Mouse (Mus musculus): ENCODE data around the gene Rcn3. TPM values are rescaled to one million over a fixed set of nuclear protein-coding genes. Genes with fewer than 3 reads are reported as not detected.
"Not testable (repeated sequence)": the region's sequence is repeated elsewhere in the genome, so short reads cannot be mapped to it uniquely, and the experiment has no call there.

The Rcn3 gene
- total RNA-seq, 2 experiments from 2014 or later: 76.5 to 83.4 TPM

DNA sequence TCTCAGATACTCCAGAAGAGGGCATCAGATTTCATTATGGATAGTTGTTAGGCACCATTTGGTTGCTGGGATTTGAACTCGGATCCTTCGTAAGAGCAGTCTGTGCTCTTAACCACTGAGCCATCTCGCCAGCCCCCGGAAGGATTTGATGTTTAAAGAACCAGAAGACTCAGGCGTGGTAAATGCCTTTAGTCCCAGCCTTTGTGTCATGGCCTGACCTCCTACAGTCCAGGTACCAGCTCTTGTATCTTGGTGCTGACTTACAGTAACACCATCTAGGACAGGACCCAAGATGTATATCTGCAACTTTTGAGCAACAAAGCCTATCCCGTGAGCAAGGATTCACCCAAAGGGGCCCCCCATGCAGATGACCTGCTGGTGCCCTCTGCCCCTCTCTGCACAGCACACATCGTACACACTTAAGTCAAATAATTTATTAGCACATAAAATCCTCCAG lies 33.2 kb upstream of the Rcn3 start:
- intact Hi-C loops (cut with DNase I): no loop called here
- DNase-seq: no peak

DNA sequence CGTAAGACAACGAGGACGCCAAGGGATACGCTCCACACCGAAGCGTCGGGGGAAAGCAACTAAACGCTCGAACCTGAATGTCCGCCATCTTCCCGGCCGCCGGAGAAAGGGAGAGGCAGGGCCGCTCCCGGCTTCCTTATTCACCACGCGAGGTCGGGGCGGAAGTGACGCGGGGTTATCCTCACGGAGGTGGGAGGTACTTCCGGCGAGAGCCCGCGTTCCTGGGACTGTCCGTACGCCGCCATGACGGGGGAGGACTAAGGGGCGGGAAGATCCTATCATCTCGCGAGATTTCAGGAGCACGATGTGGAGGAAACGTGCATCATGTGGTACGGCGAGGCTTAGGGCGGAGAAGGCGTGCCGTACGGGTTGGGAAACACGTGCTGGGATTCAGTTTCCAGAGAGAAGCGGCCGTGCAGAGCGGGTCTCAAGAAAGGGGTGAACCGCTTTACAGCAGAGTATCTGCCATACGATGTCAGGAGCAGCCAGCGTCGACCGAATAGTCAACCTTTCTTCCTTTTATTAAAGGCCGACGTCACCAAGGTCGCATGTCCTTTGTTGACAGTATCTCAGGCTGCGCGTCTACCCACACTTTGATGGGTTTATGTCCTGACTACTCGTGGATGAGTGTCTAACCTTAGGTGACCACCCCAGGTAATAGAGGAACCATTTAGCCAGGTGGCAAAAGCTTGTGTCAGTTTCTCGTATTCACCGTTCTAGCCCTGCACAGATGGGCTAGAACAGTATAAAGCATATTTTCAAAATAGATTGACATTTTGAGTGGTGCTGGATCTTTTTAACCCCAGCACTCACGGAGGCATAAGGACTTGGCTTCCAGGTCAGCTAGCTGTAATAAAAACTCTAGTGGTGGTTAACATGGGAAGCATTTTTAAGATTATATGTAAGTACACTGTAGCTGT lies 32.5 kb upstream of the Rcn3 start, which contains the start of gene Rps11:
TSS of gene Rps11 (minus strand) at position 216 of the 920 bp plus-strand sequence.
- intact Hi-C loops (cut with DNase I): loop anchor here (5.0 kb wide), 1 partner anchor 42 kb away; no protein-coding TSS in a partner anchor
- DNase-seq: peak; percentile 99

DNA sequence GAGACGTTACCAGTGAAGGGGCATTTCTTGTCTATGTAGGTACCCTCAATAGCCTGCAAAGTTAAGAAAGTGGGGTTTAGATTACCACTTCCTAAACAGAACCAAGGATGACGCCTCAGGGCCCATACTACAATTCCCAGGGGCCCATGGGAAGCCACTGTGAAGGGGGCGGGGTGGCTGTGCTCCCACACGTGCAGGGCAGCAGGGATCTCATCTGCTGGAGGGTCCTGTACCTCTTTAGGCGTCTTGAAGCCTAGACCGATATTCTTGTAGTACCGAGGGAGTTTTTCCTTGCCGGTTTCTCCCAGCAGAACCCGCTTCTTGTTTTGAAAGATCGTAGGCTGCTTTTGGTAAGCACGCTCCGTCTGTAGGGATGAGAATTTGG lies 31.2 kb upstream of the Rcn3 start:
- intact Hi-C loops (cut with DNase I): loop anchor here (5.0 kb wide), 1 partner anchor 41 kb away; no protein-coding TSS in a partner anchor
- DNase-seq: no peak

DNA sequence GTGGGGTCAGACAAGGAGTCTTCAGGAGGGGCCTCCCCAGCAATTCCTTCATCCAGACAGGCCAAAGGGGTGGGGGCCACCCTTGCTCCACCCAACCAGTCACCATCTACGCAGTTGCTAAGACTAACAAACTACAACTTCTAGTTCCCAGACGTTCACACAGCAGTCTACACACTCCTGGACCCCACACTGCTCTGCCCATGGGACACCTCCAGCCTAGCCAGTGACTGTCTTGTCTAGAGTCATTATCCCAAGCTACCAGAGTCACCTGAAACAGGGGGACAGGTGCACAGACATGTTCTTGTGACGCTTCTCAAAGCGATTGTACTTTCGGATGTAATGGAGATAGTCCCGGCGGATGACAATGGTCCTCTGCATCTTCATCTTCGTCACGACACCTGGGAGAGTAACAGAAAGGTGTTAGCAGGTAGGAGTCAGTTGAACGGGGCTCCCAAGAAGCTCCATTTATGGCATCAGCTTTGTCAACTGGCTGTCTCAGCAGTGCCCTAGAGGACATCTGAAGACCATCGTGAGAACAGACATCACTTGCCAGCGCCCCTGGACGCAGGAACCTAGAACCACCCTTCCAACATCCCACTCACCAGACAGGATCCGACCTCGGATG lies 30.7 kb upstream of the Rcn3 start:
- intact Hi-C loops (cut with DNase I): loop anchor here (5.0 kb wide), 1 partner anchor 40 kb away; no protein-coding TSS in a partner anchor
- no peak for DNase-seq

DNA sequence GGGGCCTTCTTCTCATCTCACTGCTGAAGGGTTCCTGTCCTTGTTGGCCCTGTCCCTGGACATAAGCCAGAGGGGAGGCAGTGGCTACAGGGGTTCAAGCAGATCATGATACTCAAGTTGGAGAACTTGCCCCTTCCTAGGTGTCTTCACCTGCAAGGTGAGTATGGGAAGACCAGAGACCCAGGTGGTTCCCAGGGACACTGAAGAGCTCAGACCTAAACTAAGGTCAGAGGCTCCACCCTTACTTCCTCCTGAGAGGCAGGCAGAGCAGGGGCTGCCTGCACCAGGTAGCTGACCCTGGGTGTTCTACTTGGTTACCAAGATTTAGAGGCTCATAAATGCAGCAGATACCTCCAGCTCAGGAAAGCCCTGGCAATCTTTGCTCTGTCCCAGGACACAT lies 29.9 kb upstream of the Rcn3 start:
- no peak for DNase-seq
- intact Hi-C loops (cut with DNase I): loop anchor here (5.0 kb wide), 1 partner anchor 40 kb away; no protein-coding TSS in a partner anchor

DNA sequence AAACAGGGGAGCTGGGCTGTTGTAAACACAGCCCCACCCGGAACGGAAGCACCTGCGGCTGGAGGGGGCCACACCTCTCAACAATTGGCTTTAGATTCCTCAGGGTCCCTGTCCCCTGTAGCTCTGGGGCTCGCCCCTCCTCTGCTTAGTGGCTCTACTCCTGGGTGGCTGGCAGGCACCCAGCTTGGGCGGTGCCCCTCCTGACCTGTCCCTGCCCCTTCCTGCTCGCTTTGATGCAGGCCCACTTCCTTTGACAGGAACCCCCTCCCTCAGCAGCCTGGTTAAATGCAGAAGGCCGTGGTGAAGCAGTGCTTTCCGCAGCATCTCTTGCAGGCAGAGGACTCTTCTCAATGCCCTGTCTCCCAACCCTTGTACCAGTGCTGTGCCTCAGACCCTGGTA lies 29.4 kb upstream of the Rcn3 start:
- intact Hi-C loops (cut with DNase I): loop anchor here (5.0 kb wide), 1 partner anchor 39 kb away; no protein-coding TSS in a partner anchor
- peak; percentile 56 to 63 for DNase-seq

DNA sequence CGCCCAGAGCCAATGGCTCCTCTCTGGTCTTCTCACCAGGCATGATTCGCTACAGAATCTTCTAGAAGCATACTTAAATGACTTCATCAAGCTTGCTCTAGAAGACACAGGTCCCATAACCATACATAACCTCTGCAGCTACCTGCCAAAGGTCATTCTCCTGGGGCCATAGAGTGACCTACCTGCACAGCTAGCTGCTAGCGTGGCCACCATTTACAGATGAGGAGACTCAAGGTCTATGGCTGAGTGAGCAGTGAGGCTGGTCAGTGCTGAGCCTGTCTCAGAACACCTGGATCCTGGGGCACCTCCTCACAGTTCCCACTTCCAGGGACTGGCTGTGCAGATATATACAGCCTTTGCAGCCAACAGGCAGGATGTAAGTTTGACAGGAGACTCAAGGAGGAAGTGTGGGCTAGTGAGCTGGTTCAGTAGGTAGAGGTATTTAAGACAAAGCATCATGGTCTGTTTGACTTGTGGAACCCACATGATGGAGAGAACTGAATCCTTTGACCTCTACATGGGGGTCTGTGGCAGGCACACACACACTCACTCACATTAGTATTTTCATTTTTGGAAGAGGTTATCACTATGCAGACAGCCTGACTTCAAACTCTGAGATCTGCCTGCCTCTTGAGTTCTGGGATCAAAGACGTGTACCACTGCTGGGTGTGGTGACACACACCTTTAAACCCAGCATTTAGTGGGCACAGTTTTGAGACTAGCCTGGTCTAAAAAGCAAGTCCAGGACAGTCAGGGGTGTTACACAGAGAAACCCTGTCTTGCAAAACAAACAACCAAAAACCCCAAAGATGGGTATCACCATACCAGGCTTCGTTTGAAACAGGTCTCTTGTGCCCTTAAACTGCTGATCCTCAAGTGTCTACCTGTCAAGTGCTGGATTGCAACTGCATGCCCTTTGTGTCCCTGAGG lies 28.0 kb upstream of the Rcn3 start:
- intact Hi-C loops (cut with DNase I): loop anchor here (2.0 to 5.0 kb wide), 2 partner anchors 15 to 38 kb away; no protein-coding TSS in a partner anchor
- DNase-seq: no peak

DNA sequence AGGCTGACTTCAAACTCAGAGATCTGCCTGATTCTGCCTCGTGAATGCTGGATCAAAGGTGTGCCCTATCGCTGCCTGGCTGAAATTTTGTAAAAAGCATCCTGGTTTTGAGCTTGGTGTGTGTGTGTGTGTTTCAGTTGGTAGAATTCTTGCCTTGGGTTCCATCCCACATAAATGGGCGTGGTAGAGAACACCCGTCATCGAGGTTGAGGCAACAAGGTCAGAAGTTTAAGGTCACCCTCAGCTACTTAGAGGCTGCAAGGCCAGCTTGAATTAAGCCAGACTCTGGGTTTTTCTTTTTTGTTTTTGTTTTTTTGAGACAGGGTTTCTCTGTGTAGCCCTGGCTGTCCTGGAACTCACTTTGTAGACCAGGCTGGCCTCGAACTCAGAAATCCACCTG lies 26.3 kb upstream of the Rcn3 start:
- DNase-seq: no peak
- intact Hi-C loops (cut with DNase I): loop anchor here (2.0 kb wide), 1 partner anchor 14 kb away; no protein-coding TSS in a partner anchor

DNA sequence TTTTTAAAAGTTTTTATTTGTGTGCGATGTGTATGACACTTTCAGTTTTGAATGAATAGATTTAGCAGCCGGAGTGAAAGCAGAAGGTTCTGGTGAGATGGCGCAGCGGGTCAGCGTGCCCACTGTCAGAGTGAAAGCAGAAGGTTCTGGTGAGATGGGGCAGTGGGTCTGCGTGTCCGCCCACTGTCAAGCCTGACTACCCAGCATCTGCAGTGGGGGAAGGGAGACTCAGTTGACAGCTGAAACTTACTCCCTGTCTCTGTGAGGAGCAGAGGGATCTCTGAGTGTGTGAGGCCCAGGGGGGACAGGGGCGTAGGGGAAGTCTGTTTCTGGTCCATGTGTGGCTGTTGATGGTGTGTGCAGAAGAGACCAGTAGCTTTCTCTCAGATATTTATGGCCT lies 25.5 kb upstream of the Rcn3 start:
- no peak for DNase-seq
- intact Hi-C loops (cut with DNase I): no loop called here

DNA sequence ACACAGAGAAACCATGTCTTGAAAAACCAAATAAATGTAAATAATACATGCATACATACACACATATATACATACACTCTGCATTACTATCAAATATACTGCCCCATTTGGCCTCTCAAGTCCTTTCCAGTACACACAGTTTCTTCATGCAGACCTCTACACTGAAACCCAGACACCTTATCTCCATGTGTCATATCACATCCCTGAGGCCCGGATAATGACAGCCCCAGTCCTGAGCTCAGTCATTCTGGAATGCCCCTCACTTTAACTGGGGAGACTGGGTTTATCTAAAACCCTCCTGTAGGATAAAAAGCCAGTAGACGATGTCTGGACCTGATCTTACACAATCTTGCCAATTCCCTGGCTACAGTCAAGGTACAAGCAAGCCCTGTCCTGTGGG lies 21.5 kb upstream of the Rcn3 start:
- intact Hi-C loops (cut with DNase I): no loop called here
- no peak for DNase-seq

DNA sequence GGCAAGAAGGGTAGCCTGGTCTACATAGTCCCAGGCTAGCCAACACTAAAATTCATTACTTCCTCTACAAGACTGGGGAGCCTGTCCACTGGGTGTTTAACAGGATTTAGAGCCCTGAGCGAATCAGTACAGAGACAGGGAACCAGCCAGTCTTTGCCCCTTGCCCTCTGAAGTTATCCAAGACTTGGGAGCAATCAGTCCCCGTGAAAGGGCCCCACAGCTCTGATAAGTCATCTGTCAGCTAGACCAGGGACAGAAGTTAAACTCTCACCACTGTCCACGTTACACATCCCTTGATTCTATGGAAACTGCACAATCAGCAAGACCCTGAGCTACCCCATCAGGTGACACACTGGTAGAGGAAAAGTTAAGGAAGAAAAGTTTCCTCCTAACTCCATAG lies 20.5 kb upstream of the Rcn3 start:
- intact Hi-C loops (cut with DNase I): no loop called here

DNA sequence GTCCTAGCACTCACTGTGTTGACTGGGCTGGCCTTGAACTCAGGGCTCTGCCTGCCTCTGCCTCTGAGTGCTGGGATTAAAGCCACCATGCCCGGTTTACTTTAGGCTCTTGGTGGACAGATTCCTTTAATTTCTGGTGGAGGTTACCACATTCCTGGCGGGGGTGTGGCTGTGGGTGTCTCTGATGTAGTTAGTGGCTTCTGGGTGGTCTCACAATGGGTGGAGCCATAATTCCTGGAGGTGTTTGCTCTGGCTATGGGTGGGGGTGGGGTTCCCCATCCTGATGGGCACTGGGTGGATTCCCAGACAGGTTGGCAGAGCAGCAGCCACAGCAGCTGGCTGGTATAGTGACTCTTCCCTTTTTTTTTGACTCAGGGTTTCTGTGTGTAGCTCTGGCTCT lies 19.9 kb upstream of the Rcn3 start:
- DNase-seq: no peak
- intact Hi-C loops (cut with DNase I): no loop called here

More for the DNA sequence above, 20.5 kb upstream of the Rcn3 start:
- no peak for DNase-seq

DNA sequence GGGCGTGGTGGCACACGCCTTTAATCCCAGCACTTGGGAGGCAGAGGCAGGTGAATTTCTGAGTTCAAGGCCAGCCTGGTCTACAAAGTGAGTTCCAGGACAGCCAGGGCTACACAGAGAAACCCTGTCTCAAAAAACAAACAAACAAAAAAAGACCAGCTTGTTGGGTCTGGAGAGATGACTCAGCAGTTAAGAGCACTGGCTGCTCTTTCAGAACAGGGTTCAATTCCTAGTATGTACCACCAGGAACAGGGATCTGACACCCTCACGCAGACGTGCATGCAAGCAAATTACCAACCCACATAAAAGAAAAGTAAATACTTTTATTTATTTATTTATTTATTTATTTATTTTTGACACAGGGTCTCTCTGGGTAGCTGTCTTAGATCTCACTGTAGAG lies 18.1 kb upstream of the Rcn3 start:
- intact Hi-C loops (cut with DNase I): not testable (repeated sequence)

DNA sequence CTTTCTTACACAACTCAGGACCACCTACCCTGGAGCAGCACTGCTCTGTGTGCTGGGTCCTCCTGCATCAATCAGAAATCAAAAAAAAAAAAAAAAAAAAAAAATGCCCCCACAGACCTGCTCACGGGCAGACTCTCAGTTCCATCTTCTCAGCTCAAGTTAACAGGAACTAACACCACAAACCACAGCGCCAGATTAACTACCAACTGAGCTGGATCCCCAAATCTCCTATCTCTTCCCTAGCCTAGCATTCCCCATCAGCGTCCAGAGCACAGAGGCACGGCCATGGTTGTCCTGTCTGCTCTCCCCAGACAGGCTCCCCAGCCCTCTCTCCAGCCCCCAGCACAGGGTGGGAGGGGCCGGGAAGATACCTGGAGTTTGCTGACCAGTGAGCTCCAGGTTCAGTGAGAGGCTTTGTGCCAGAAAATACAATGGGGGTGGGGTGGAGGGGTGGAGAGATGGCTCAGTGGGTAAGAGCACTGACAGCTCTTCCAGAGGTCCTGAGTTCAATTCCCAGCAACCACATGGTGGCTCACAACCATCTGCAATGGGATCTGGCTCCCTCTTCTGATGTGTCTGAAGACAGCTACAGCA lies 15.1 kb upstream of the Rcn3 start:
- intact Hi-C loops (cut with DNase I): no loop called here

More for the DNA sequence above, 18.1 kb upstream of the Rcn3 start:
- DNase-seq: not testable (repeated sequence)

DNA sequence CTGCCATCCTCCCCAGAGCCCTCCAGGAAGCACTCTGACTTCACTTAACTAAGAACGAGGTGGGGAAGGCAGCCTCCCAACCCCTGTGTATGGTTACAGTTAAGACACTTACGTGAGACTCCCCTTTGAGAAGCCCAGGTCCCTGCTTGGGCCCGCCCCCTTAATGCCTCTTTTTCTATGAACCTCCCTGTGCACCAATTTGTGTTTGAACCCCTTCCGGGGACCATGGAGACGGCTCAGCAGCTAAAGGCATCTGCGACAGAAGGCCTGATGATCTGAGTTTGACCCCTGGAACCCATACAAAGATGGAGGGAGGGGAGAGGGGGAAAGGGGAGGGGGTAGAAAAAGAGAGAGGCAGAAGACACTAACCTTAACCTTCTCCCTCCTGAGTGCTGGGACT lies 14.4 kb upstream of the Rcn3 start:
- intact Hi-C loops (cut with DNase I): no loop called here
- DNase-seq: no peak

More for the DNA sequence above, 15.1 kb upstream of the Rcn3 start:
- DNase-seq: no peak

DNA sequence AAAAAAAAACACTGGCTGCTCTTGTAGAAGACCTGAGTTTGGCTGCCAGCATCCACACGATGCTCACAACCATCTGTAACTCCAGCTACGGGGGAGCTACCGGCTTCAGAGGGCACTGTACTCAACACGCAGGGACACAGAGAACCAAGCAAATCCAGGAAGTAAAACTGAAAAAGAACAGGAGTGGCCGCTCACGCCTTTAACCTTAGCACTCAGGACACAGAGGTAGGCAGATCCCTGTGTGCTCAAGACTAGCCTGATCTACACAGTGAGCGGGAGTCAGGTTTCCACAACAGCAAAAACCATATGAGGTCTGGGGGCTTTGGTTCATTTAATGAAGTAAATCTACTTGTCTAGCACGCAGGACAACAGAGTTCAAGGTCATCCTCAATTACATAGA lies 13.5 kb upstream of the Rcn3 start:
- DNase-seq: no peak
- intact Hi-C loops (cut with DNase I): loop anchor here (2.0 kb wide), 1 partner anchor 13 kb away; no protein-coding TSS in a partner anchor

DNA sequence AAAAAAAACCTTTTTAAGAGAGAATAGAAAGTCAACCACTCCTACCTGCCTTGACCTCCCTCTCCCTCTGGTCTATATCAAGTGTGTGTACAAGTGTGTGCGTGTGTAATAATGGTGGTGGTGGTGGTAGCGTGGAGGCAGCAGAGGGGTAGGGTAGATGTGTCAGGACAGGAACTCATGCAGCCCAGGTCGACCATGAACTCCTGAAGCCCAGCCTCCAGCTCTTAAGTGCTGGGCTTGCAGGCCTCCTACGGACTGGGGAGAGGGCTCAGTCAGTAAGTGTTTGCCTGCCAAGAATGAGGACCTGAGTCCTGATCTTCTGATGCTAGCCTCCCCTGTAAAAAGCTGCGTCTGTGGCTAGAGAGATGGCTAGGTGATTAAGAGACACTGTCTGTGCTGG lies 12.9 kb upstream of the Rcn3 start:
- intact Hi-C loops (cut with DNase I): loop anchor here (2.0 kb wide), 1 partner anchor 14 kb away; no protein-coding TSS in a partner anchor
- no peak for DNase-seq

DNA sequence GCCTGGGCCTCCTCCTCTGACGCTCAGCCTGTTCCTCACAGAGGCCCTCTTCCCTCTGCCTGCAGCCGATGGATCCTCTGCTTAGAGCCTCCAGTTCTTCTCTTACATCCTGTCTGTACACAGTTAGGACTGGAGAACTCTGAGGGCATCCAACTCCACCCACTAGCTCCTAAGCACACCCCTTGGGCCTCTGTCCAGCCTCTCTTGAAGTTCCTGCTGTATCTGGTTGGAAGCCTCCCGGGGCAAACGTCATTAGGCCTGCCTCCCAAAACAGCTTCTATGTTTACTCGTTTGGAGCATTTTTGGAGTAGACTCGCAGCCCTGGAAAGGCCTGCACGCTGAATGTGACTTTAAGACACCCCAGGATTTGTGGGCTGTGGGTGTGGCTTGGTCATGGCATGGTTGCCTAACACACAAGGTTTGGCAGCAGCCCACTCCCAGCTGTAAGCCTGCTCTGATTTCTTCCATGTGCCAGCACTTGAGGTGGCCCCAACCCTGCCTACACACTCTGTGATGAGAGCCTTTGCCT lies 11.7 kb upstream of the Rcn3 start, which contains the start of gene Fcgrt:
TSS of gene Fcgrt (minus strand) at position 200 of the 529 bp plus-strand sequence.
- peak; percentile 98 for DNase-seq
- intact Hi-C loops (cut with DNase I): loop anchor here (2.0 kb wide), 1 partner anchor 15 kb away; no protein-coding TSS in a partner anchor

DNA sequence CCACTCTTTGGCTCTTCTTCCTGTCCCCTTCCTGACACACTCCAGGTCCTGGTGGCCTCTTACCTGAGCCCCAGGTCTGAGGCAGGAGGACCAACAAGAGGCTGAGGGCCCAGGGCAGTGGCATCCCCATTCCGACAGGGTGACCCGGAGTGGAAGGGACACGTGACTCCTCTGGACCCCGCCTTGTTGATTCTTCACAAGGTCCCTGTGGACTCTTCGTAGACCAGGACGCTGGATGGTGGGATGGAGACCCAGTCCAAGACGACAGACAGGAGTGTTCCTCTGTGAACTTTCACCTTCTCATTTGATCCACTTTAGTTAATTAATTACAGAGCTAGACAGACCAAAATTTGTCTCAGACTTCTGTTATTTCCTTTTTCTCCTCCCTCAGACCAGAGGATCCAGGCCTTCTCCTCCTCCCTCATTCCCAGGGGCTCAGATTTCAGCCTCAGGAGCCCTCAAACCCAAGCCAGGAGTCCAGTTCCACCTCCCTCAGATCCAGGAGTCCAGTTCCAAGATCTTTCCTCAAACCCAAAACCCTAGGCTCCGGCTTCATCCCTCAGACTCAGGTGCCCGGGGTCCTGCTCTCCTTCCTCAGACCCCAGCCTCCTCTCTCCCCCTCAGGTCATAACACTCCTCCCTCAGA lies 11.0 kb upstream of the Rcn3 start:
- peak in 1 of 2 experiments; percentile 57 for DNase-seq
- intact Hi-C loops (cut with DNase I): no loop called here

All from heart, postnatal 10 days (tissue).